Mouse (Mus musculus): ENCODE results near the gene Hsd17b7.

- TF ChIP-seq MAX (IDR thresholded peaks at IDR 0.05; ENCODE audit: low read depth) = no peak
- TF ChIP-seq SRF (IDR thresholded peaks at IDR 0.05; ENCODE audit: control insufficient read depth, insufficient read length, low read depth) = no peak
- no peak for TF ChIP-seq POLR2AphosphoS2 (IDR thresholded peaks at IDR 0.05; ENCODE audit: insufficient read length, low read depth)
- no peak for TF ChIP-seq POLR2A (IDR thresholded peaks at IDR 0.05; ENCODE audit: insufficient read length, low read depth)
- TF ChIP-seq TCF3 (IDR thresholded peaks at IDR 0.05; ENCODE audit: insufficient read length, low read depth) = no peak
- TF ChIP-seq USF1 (IDR thresholded peaks at IDR 0.05; ENCODE audit: low read depth) = no peak
- TF ChIP-seq MYOD1 (IDR thresholded peaks at IDR 0.05; ENCODE audit: control insufficient read depth in 1 of 3, insufficient read length in 2 of 3, low read depth in 2 of 3) = no peak
These were observed 3.0 kb upstream of the Hsd17b7 start for GRCm38 (mm10) chr1:169971998-169972397.
